Mouse (Mus musculus): ENCODE measurements around the gene Mum1. TPM values are rescaled to one million over a fixed set of nuclear protein-coding genes. Genes with fewer than 3 reads are reported as not detected.
A peak's percentile ranks its signal among the peaks of the same experiment; 100 is the strongest.

The Mum1 gene
- polyA plus RNA-seq, 1 experiment from 2014 or later = 42.4 TPM

DNA sequence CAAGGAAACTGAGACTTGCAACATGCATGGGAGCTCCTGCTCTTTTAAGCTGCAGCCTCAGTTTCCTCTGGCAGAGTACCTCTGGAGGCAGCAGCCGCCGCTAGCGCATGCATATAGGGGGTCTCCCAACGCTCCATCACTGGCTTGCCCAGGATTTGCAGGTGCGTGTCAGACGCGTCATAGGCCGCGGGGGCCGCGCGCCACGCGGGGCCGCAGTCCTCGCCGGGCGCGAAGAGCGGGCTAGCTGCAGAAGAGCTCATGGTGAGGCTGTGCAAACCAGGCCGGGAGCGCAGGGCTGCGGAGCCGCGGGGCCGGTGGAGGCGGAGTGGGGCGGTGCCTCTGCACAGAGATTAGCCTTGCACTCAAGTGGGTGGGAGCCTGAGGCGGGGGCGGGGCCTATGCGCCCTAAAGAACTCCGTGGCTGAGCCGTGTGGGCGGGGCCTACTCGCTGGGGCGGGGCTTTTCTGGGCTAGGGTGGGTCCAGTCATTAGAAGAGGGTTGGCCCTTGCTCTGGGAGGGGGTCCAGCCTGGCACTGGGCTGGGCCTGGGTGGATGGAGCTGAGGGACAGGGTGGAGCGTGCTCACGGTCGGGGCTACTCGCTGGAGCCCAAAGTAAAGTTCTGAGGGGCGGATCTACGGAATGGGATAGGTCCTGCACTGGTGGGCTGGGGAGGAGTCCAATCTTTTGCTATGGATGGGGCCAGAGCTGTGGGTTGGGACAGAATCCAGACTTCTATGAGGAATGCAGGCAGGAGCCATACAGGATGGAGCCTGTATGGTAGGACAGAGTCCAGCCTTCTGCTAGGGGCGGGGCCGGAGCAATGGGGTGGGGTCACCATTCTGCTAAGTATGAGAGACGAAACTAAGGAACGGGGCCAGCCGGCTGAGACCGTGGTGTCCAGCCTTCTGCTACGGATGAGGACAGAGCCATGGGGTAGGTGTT is 34.7 kb downstream of the Mum1 start, which contains the start of the genes Gamt and Dazap1:
TSS of gene Gamt (minus strand) at position 371 of the 943 bp plus-strand sequence.
TSS of gene Dazap1 (plus strand) at position 845 of the 943 bp plus-strand sequence.
- Histone ChIP-seq H3K4me3 (ENCODE audit: low read depth, low read length) (peak within 1 kb of the TSS; percentile 36), H3K9me3 (replicated peaks; ENCODE audit: control insufficient read depth, low read length) (no peaks in the 10 kb centered on the region), H3K36me3 (ENCODE audit: control insufficient read depth, insufficient read depth, low read length) (peaks cover 32% of the 10 kb centered on the region), H3K27ac (ENCODE audit: low read depth, low read length) (peak within 1 kb of the TSS; percentile 87), H3K4me1 (ENCODE audit: control insufficient read depth, insufficient read depth, low read length) (peaks cover 26% of the 10 kb centered on the region), H3K9ac (ENCODE audit: low read length) (peak within 1 kb of the TSS; percentile 68), H3K27me3 (replicated peaks; ENCODE audit: control insufficient read depth, insufficient read depth, low read length) (no peaks in the 10 kb centered on the region), H3K4me2 (ENCODE audit: low read length) (peak within 1 kb of the TSS; percentile 76)
- peak; percentile 80 for ATAC-seq
- under 1% methylated on average over 49 of the region's 49 CpGs for WGBS
- DNase-seq (ENCODE audit: low spot score) = peak; percentile 96

- Histone ChIP-seq H3K9me3 (replicated peaks; ENCODE audit: control insufficient read depth, low read length) (no peaks in the 10 kb centered on the region), H3K4me1 (ENCODE audit: control insufficient read depth, insufficient read depth, low read length) (peaks cover 32% of the 10 kb centered on the region)
Observed at GRCm38 (mm10) chr10:80261585-80261968, 35.3 kb downstream of the Mum1 start.

DNA sequence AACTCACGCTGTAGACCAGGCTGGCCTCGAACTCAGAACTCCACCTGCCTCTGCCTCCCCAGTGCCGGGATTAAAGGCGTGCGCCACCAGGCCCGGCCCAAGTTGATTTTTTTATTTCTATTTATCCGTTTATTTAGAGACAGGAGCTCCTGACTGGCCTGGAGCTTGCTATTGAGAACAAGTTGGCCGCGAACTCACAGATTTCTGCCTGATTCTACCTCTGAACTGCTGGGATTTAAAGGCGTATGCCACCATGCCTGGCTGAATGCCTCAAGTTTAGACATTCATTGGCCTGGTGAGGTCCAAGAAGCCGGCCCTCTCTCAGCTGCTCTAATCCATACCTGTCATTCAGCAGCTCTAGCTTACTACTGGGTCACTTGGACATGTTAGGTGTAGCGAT is 35.9 kb downstream of the Mum1 start:
- H3K27me3 ChIP-seq (replicated peaks; ENCODE audit: control insufficient read depth, insufficient read depth, low read length) = no peaks in the 10 kb centered on the region
- no peak overlapping the region for H3K27ac ChIP-seq (ENCODE audit: low read depth, low read length)
- DNase-seq (ENCODE audit: low spot score) (no peak), ATAC-seq (no peak)
- peaks cover 38% of the 10 kb centered on the region for H3K4me1 ChIP-seq (ENCODE audit: control insufficient read depth, insufficient read depth, low read length)
- peak overlapping the region; percentile 76; the same call in 1 of the 2 replicates for H3K4me2 ChIP-seq (ENCODE audit: low read length)
- peaks cover 19% of the 10 kb centered on the region; the same call in 1 of the 2 replicates for H3K36me3 ChIP-seq (ENCODE audit: control insufficient read depth, insufficient read depth, low read length)
- H3K9me3 ChIP-seq (replicated peaks; ENCODE audit: control insufficient read depth, low read length) = no peaks in the 10 kb centered on the region
- H3K4me3 ChIP-seq (ENCODE audit: low read depth, low read length) = no peak overlapping the region
- 70% methylated on average over 12 of the region's 12 CpGs for WGBS
- H3K9ac ChIP-seq (ENCODE audit: low read length) = no peak overlapping the region

More at GRCm38 (mm10) chr10:80261585-80261968, 35.3 kb downstream of the Mum1 start:
- Histone ChIP-seq H3K27ac (ENCODE audit: low read depth, low read length) (peak overlapping the region; percentile 87), H3K27me3 (replicated peaks; ENCODE audit: control insufficient read depth, insufficient read depth, low read length) (no peaks in the 10 kb centered on the region), H3K4me2 (ENCODE audit: low read length) (peak overlapping the region; percentile 76), H3K4me3 (ENCODE audit: low read depth, low read length) (peak overlapping the region; percentile 36), H3K36me3 (ENCODE audit: control insufficient read depth, insufficient read depth, low read length) (peaks cover 25% of the 10 kb centered on the region), H3K9ac (ENCODE audit: low read length) (peak overlapping the region; percentile 56)
- under 1% methylated on average over 14 of the region's 14 CpGs for WGBS
- DNase-seq (ENCODE audit: low spot score) (peak; percentile 91), ATAC-seq (peak; percentile 52)

DNA sequence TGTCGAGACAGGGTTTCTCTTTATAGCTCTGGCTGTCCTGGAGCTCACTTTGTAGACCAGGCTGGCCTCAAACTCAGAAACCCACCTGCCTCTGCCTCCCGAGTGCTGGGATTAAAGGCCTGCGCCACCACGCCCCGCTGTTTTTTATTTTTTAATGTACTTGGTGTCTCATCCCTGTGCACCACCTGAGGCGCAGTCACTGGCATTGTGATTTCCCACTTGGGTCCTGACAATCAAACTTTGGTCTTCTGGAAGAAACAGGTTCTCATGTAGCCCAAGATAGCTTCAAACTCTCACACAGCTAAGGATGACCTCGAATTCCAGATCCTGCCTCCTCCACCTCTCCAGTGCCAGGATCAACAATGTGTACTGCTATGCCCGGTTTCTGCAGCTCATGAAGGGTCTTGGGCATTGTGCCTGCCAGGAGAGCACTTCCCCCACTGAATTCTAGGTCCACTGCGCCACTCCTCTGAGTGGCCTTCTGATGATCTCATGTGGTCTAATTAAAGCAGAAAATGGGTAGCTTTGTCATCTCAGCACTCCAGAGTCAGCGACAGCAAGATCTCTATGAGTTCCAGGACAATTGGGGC is 36.6 kb downstream of the Mum1 start:
- no peak for DNase-seq (ENCODE audit: low spot score)
- WGBS = 92% methylated on average over 10 of the region's 10 CpGs
- peaks cover 45% of the 10 kb centered on the region for H3K4me1 ChIP-seq (ENCODE audit: control insufficient read depth, insufficient read depth, low read length)

DNA sequence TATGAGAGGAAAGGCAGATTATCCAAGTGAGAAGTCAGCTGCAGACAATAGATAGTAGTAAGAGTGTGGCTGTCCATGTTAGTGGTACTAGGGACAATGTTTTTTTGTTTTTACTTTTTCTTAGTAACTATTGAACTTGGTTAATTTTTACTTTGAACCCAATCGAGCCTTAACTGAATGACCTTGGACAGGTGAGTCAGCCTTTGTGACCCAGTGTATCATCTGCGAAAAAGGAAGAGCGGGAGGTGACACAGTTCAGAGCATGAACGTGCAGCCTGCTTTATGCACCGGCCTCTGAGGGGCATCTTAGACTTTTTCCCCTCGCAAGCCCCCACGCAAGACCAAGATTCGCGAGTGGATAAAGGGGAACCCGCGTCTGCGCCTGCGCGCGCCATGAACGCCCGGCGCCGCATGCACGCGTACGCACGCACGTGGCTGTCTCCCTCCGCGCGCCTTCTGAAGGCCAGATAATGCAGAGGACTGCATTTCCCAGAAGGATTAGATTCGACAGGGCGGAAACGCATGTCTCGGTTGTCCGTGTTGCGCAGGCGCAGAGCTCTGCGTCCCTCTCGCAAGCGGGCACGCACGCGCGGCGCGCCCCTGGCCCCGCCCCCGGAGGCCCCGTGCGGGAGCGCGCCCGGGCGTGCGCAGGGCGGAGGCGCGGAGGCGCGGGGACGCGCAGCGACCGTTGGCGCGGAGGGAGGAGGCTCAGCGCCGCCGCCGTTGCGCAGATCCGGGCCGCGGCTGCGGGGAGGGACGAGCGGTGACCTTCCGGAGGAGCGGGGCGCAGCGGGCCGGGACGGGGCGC is 38.3 kb downstream of the Mum1 start:
- Histone ChIP-seq H3K9me3 (replicated peaks; ENCODE audit: control insufficient read depth, low read length) (no peaks in the 10 kb centered on the region), H3K4me3 (ENCODE audit: low read depth, low read length) (peak overlapping the region; percentile 77), H3K9ac (ENCODE audit: low read length) (peak overlapping the region; percentile 99), H3K4me2 (ENCODE audit: low read length) (peak overlapping the region; percentile 64), H3K4me1 (ENCODE audit: control insufficient read depth, insufficient read depth, low read length) (peaks cover 45% of the 10 kb centered on the region), H3K36me3 (ENCODE audit: control insufficient read depth, insufficient read depth, low read length) (peaks cover 9% of the 10 kb centered on the region; the same call in 1 of the 2 replicates), H3K27ac (ENCODE audit: low read depth, low read length) (peak overlapping the region; percentile 63; the same call in 1 of the 2 replicates), H3K27me3 (replicated peaks; ENCODE audit: control insufficient read depth, insufficient read depth, low read length) (no peaks in the 10 kb centered on the region)
- WGBS = 2% methylated on average over 81 of the region's 81 CpGs
- ATAC-seq (peak; percentile 77), DNase-seq (ENCODE audit: low spot score) (peak; percentile 100)

More for the DNA sequence above, 36.6 kb downstream of the Mum1 start:
- ATAC-seq = no peak
- no peaks in the 10 kb centered on the region for H3K27me3 ChIP-seq (replicated peaks; ENCODE audit: control insufficient read depth, insufficient read depth, low read length)
- H3K4me3 ChIP-seq (ENCODE audit: low read depth, low read length) = no peak overlapping the region
- no peak overlapping the region for H3K4me2 ChIP-seq (ENCODE audit: low read length)
- H3K9ac ChIP-seq (ENCODE audit: low read length) = no peak overlapping the region
- H3K36me3 ChIP-seq (ENCODE audit: control insufficient read depth, insufficient read depth, low read length) = peaks cover 19% of the 10 kb centered on the region; the same call in 1 of the 2 replicates
- H3K27ac ChIP-seq (ENCODE audit: low read depth, low read length) = no peak overlapping the region
- H3K9me3 ChIP-seq (replicated peaks; ENCODE audit: control insufficient read depth, low read length) = no peaks in the 10 kb centered on the region

DNA sequence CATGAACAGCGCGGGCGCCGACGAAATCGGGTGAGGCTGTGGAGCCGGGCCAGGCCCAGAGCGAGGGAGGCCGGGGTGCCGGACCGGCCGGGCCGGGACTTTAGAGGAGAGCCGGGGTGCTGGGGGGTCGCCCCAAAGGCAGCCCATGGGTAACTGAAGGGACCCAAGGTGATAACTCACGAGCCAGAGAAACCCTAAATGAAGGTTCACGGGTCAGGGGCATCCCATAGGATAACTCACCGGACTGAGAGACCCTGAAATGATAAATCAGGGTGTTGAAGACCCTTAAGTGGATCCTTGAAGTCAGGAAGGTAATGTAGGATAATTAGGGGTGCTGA is 38.9 kb downstream of the Mum1 start:
- WGBS = under 1% methylated on average over 17 of the region's 18 CpGs
- ATAC-seq = no peak
- peak overlapping the region; percentile 63; the same call in 1 of the 2 replicates for H3K27ac ChIP-seq (ENCODE audit: low read depth, low read length)

DNA sequence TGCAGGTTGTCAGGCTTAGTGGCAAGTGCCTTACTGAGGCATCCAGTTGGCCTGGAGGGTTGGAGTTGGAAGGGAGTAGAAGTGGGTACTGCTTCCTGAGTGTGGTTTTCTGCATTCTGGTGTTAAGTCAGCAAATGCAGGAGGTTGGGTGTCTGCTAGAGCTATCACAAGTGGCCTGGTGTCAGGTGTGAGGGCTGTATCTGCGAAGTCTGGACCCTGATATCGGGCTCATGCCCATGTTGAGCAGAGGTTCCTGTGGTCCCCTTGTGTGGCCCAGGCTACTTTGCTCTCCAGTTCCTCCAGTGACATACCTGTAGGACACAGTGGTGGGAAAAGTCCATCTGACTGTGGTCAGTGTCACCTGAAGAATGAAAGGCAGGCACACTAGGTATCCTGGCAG is 43.9 kb downstream of the Mum1 start:
- H3K27me3 ChIP-seq (replicated peaks; ENCODE audit: control insufficient read depth, insufficient read depth, low read length) = no peaks in the 10 kb centered on the region
- H3K4me2 ChIP-seq (ENCODE audit: low read length) = no peak overlapping the region
- no peak overlapping the region for H3K4me3 ChIP-seq (ENCODE audit: low read depth, low read length)
- peaks cover 36% of the 10 kb centered on the region for H3K36me3 ChIP-seq (ENCODE audit: control insufficient read depth, insufficient read depth, low read length)
- no peak for ATAC-seq
- no peak overlapping the region for H3K27ac ChIP-seq (ENCODE audit: low read depth, low read length)
- peaks cover 24% of the 10 kb centered on the region for H3K4me1 ChIP-seq (ENCODE audit: control insufficient read depth, insufficient read depth, low read length)
- DNase-seq (ENCODE audit: low spot score) = no peak
- no peak overlapping the region for H3K9ac ChIP-seq (ENCODE audit: low read length)
- 91% methylated on average over 2 of the region's 2 CpGs for WGBS
- no peaks in the 10 kb centered on the region for H3K9me3 ChIP-seq (replicated peaks; ENCODE audit: control insufficient read depth, low read length)

More for the DNA sequence above, 38.9 kb downstream of the Mum1 start:
- H3K27me3 ChIP-seq (replicated peaks; ENCODE audit: control insufficient read depth, insufficient read depth, low read length) = no peaks in the 10 kb centered on the region
- peak overlapping the region; percentile 99 for H3K9ac ChIP-seq (ENCODE audit: low read length)
- peak overlapping the region; percentile 58 for H3K4me2 ChIP-seq (ENCODE audit: low read length)
- H3K4me3 ChIP-seq (ENCODE audit: low read depth, low read length) = peak overlapping the region; percentile 77
- H3K4me1 ChIP-seq (ENCODE audit: control insufficient read depth, insufficient read depth, low read length) = peaks cover 39% of the 10 kb centered on the region
- DNase-seq (ENCODE audit: low spot score) = no peak
- H3K36me3 ChIP-seq (ENCODE audit: control insufficient read depth, insufficient read depth, low read length) = peaks cover 9% of the 10 kb centered on the region; the same call in 1 of the 2 replicates
- no peaks in the 10 kb centered on the region for H3K9me3 ChIP-seq (replicated peaks; ENCODE audit: control insufficient read depth, low read length)

DNA sequence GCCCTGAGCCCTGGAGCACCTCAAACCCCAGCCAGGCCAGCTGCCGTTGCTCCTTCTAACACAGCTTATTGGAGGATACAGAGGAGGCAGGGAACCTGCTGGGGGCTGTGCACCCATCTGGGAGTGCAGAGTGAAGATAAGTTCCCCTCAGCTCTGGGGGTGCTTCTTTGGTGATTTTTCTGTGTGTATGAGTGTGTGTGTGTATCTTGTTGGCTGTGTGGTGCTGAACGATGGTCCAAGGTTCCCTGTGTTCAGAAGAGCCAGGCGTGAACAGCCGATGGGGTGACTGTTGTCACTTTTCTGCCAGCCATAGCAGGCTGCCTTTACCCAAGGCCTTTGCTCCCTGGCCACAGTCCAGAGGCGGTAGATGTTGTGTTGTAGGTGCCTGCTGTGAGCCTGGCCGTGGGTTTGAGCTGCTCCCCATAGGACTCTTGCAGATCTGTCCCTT is 44.5 kb downstream of the Mum1 start:
- Histone ChIP-seq H3K27ac (ENCODE audit: low read depth, low read length) (no peak overlapping the region), H3K4me2 (ENCODE audit: low read length) (no peak overlapping the region), H3K9me3 (replicated peaks; ENCODE audit: control insufficient read depth, low read length) (no peaks in the 10 kb centered on the region), H3K4me3 (ENCODE audit: low read depth, low read length) (no peak overlapping the region), H3K27me3 (replicated peaks; ENCODE audit: control insufficient read depth, insufficient read depth, low read length) (no peaks in the 10 kb centered on the region), H3K4me1 (ENCODE audit: control insufficient read depth, insufficient read depth, low read length) (peaks cover 22% of the 10 kb centered on the region), H3K9ac (ENCODE audit: low read length) (no peak overlapping the region), H3K36me3 (ENCODE audit: control insufficient read depth, insufficient read depth, low read length) (peaks cover 43% of the 10 kb centered on the region)
- no peak for DNase-seq (ENCODE audit: low spot score)
- no peak for ATAC-seq
- WGBS = 78% methylated on average over 6 of the region's 6 CpGs
